In the genomic region with DNA sequence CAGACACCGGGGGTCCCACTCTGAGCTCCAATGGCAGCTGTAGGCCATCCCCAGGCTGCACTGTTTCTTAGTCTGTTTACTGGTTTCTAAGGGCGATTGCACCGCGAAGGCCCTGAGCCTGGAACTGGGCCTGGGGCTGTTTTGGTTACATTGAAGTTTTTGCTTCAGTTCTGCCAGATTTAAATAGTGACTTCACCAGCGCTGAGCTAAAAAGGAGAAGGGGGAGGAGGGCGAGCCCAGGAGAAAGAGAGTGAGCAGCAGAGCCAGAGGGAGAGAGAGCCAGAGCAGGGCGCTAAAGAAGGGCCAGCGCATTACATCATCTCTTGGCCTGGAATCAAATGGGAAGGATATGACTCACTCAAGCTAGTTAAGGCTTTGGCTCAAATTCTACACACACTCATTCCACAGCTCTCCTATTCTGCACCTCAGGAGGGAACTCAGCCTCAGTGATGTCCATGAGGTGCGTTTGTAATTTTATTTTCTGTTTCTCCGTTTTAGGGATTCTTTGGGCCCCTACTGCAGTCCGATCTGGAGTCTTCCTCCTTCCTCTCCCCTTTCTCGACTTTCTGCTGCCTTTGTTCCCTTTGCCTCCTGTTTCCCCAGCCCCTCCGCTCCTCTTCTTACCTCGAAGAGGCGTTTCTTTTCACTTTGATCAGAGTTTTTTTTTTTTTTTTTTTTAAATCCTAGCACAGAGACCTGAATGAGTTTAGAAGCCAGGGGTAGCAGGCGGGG, we compare ENCODE assay signal across 8 mouse cellular contexts.
DNase-seq lines count a peak whose midpoint lies in the region; ATAC-seq and TF ChIP-seq lines count a peak whose summit lies in the region.

No protein-coding gene starts in this region.

- 3% methylated on average over 16 of the region's 16 CpGs for WGBS in lung, adult 2 months
- WGBS in neural tube, embryonic 14.5 days, result 6% methylated on average over 15 of the region's 16 CpGs

- no peaks in the 10 kb centered on the region for H3K27me3 ChIP-seq in neural tube, embryonic 14.5 days (ENCODE audit: control insufficient read depth, insufficient read depth, low read length)

- no peaks in the 10 kb centered on the region for H3K36me3 ChIP-seq in neural tube, embryonic 14.5 days (ENCODE audit: control insufficient read depth, insufficient read depth, low read length)

- peak overlapping the region; percentile 37 for H3K4me2 ChIP-seq in neural tube, embryonic 14.5 days (ENCODE audit: low read depth, low read length)

- TF ChIP-seq CTCF in lung, adult 2 months (IDR thresholded peaks at IDR 0.05; ENCODE audit: insufficient read depth, low read length), result no peak

- peak overlapping the region; percentile 70; the same call in 1 of the 2 replicates for H3K27ac ChIP-seq in neural tube, embryonic 14.5 days (ENCODE audit: low read depth, low read length)

- no peaks in the 10 kb centered on the region for H3K9me3 ChIP-seq in neural tube, embryonic 14.5 days (ENCODE audit: control insufficient read depth, low read length)

- TF ChIP-seq POLR2A in lung, adult 2 months (IDR thresholded peaks at IDR 0.05; ENCODE audit: borderline replicate concordance, extremely low read depth, low read depth, low read length), result no peak

- ATAC-seq in neural tube, embryonic 14.5 days (ENCODE audit: low read depth), result peak; percentile 89

- peak overlapping the region; percentile 62 for H3K4me3 ChIP-seq in lung, adult 2 months (replicated peaks; ENCODE audit: extremely low read depth, low read depth, low read length)
- H3K4me3 ChIP-seq in neural tube, embryonic 14.5 days (ENCODE audit: low read depth, low read length), result peak overlapping the region; percentile 24

- H3K4me1 ChIP-seq in lung, adult 2 months (ENCODE audit: control insufficient read depth, insufficient read depth, low read length), result peaks cover 8% of the 10 kb centered on the region; the same call in 1 of the 2 replicates
- H3K4me1 ChIP-seq in neural tube, embryonic 14.5 days (ENCODE audit: control insufficient read depth, insufficient read depth, low read length), result peaks cover 6% of the 10 kb centered on the region

- H3K9ac ChIP-seq in neural tube, embryonic 14.5 days (replicated peaks; ENCODE audit: low read depth, low read length), result peak overlapping the region; percentile 35; the same call in 1 of the 2 replicates

- DNase-seq in MN1 (ENCODE audit: low spot score), result peak; percentile 87
- DNase-seq in cerebellum, adult 9-11 months, result peak; percentile 95
- peak; percentile 81 to 95 for DNase-seq in frontal cortex, adult 2 months (ENCODE audit: extremely low spot score in 1 of 2, low spot score in 1 of 2)
- DNase-seq in heart, postnatal 4 days, result peak; percentile 94
- DNase-seq in layer of hippocampus, adult 8-10 months (ENCODE audit: low spot score in 2 of 2), result peak; percentile 84 to 88
- peak; percentile 75 for DNase-seq in lung, adult 2 months
- peak; percentile 64 for DNase-seq in urinary bladder, postnatal 25 days (ENCODE audit: low spot score)

Comparison
In these comparisons a context has a peak if more than half of its experiments do, and no peak if none do; other contexts are left out.
1. Peak in every context shown above with its lines: DNase-seq, ATAC-seq, H3K4me3 ChIP-seq and H3K27ac ChIP-seq.